Mouse (Mus musculus) T-helper 1 cell (primary cell): ENCODE measurements at regions not wholly inside any gene's neighbourhood (a gene's known extent, or its start where the extent isn't known, plus 50 kb on each side); places are given as distances from the start of the nearest gene placed in this dataset.

ENCODE experiments used
- in situ Hi-C: fragments of 300-600 bp; cut with MboI, MseI; formaldehyde crosslinking; loops from one replicate; pipeline ENCODE4 v1.15.1; 2025; ENCODE audit warnings: high pct_unique_total_duplicates

DNA sequence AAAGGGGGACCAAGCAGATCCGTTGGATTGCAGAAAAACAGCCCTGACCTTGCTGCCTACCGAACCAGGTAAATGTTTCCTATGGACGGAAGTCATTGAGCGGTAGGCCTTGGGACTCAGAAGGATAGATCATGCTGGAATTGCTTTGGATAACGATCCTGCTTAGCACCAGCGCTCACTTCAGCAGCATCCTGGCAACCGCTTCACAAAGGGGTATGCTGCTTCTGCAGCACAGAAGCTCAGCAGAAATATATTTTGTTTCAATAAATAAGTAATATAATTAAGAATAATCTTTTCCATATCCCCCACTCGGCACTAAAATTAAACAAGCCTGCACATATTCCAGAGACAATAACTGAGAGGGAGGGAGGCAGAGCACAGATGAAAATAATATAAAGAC, 296.0 kb downstream of the Meis1 start:
- in situ Hi-C loops, result no loop called here

DNA sequence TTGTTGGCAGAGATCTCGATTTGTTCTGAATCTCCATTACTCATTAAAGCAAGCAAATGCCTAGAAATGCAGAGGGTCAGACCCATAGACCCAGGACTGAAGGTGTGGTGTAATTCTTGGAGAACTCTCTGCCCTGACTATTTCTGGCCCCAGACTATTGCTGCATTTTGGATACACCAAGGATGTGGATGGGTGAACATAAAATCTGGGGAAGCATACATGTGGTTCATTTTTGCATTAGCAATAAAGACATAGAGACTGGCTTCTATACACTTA, 303.0 kb downstream of the Meis1 start:
- in situ Hi-C loops, result no loop called here

DNA sequence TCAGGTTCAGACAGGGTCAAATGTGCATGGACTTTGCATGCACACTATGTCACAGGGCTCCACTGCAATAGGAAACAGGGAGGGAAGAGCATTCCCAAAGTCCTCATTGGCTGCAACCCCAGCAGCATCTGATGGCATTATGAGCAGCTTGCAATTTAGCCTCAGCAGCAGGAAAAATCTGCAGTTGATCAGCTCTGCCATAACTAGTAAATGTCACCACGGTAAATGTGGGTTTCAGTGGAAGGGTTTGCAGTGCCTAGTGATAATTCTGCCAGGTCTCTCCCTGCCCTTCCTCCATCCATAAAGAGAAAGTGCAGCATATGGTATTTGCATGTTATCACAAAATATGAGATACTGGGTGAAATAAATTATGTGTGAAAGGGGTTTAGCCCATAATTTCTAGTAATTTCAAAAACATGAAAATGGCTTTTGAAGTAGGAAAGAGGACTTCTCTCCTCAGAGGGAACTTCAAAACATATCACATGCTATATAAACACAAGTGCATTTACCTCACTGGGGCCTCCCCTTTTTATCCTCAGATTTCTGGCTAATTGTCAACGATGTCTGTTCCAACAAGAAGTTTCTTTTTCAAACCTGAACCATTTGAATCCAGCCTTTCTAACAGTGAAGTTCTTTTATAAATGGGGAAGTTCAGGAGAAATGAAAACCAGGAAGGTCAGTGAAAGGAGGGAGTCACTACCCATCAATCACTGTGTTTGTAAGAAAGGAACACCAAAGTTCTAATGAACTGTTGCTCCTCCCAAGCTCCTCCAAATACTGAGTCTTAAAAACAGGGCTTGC, 303.5 kb downstream of the Meis1 start:
- in situ Hi-C loops, result no loop called here

DNA sequence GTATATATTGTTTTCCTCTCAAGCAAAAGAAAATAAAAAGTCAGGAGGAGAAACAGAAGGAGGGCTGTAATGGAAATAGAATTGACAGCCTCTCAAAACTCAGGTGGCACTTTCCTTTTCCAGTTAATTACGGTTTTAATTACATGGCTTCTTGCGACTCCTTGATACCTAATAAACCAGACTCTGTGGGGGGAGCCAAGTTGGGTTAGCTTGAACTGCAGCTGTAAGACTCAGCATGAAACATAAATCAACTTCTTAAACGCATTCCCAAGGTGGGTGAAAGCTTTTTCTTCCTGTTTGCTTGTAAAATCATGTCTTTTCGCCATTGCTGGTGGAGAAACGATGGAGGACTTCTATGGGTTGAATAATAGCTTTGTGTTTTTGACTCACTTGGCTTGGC, 304.4 kb downstream of the Meis1 start:
- in situ Hi-C loops, result no loop called here

DNA sequence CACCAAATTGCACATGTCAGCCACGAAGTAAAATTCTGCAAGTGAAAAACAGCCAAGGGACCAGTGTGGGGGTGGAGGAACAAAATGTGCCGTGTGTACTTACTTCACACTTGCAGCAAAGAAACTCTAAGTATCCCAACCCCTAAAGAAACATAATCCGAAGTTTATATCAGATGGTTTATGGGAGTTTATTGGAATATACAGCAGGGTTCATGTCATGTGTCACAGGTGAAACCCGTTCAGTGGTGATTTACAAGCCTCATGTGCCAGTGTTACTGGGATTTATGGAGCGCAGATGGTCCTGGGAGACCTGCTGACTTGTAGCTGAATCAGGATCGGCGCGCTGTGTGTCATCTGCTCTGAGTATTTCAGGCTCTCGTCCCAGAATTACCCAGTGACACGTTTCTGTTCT, 306.1 kb downstream of the Meis1 start:
- in situ Hi-C loops, result no loop called here

DNA sequence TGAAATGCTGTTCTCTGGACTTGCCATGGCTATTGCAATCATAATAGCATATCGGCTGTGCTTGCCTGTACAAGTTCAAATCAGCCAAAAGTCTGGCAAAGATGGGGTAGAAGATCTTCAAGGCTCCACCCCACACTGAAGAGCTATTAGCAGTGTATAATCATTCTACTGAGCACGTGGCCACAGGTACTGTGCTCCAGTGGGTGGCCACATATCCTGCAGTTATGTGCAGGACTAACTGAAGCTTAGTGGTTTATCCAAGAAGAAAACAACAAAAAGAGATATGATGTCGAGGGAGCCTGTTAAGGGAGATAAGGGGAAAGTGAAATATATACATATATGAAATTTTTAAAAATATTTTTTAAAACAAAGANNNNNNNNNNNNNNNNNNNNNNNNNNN, 309.2 kb downstream of the Meis1 start:
- in situ Hi-C loops, result no loop called here

DNA sequence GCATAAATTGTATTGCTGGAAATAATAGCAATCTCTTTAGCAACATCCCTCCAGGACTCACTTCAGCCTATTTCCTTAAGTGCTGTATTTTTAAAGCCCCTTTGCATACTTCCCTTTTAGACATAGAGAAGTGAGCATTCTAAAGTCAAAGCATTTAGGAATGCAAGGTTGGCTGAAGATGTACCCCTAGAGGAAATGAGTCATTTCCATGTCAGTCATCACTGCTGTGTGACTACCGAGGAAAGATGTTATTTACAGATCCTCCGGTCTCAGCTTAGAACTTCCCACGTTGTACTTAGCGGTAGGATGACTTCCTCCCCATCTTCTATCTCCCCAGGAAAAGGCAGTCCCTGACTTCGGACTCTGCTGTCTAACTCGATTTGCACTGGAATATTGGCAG, 337.2 kb downstream of the Meis1 start:
- in situ Hi-C loops, result no loop called here

DNA sequence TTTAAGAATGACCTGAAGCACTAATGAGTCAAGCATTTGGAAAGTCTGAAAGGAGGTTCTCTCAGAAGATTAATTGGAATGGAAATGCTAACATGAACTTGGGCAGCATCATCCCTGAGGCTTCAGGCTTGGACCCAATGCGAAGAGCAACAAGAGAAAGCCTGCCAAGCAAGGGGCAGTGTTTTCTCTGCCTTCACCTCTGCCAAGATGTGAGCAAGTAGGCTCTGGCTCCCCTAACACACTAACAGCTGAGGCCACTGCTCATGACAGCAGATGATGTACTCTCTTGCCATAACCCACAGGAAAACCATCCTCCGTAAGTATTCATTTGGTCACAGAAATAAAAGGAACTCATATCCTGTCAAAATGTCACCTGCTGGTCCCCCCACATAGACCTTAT, 341.9 kb downstream of the Meis1 start:
- in situ Hi-C loops, result no loop called here

DNA sequence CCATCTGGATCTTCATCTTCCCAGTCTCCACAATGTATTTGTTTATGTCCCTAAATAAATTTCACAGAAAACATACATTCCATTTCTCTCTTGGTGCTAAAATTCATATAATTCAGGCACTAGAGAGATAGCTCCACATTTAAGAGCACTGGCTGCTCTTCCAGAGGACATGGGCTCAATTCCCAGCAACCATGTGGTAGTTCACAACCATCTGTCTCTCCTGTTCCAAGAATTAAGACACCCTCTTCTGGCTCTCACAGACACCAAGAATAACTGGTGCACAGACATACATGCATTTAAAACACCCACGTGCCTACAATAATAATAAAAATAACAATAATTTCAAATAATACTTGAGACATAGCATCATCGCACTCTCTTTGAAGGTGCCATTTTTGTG, 347.8 kb downstream of the Meis1 start:
- in situ Hi-C loops, result no loop called here

DNA sequence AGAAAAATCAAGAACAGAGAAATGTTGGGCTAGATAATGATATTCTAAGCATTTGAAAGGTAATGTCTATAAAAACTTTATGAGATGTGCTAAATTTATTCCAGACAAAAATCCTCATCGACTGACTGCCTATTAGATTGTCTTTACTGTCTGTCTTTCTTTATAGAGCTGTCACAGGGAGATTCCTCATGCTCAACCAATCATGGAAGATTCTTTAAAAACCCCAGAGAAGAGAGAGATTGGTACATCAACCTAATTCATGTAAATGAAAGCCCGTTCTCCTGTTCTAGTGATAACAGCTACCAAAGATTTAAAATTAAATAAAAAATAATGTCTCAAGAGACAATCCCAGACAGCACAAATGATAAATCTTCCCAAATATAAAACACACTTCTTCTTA, 349.5 kb downstream of the Meis1 start:
- in situ Hi-C loops, result loop anchor here (10.0 kb wide), 1 partner anchor 1245 kb away; no protein-coding TSS in a partner anchor

DNA sequence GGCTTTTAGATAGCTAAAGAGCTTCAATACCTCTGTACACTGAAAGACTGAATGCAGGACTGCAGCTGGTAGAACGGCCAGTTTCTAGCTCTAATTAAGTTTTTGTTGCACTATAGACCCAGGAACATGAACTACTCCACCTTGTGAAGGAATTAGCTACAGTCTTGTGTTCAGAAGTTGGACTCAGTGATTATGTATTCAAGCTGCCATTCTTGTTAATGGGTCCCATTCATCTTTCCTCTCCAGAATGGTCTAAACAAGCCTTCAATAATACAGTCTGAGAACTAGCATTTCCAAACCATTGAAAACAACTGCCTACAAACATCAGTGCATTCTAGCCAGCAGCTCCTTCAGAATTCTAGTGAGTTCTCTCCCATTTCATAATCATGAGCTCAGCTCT, 362.4 kb downstream of the Meis1 start:
- in situ Hi-C loops, result no loop called here

DNA sequence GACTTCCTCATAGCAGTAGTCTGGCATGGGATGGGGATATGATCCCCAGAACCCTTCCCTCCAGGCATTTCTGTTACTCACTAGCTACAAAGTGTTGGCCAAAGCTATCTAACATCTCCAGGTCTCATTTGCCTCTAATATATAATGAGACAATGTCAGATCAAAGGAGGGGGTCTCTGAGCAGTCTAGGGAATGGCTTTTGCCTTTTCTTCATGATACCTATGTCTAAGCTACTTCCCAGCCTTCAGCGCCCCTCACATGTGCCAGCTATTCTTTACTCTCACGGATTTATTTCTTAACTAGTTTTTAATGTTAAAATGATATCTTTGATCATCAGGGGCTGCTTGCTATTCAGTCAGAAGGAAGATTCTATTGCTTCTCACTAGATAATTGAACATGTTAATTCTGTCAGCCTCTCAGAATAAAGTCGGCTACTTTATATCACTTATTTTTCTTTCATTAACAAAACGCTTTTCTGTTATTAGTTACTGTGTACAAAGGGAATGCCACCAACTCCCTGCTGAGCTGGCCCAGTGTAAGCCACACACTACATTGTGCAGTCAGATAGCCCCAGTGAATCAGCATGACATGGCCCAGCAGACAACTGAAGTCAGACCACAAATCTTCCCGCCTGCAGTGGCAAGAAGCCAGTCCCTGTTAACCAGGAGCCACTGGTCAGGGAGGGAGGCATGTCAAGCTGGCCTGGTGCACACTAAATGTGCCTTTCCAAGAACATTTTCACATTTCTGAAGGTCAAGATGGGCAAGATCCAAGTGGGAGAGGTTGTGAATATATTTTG, 386.6 kb downstream of the Meis1 start:
- in situ Hi-C loops, result no loop called here

DNA sequence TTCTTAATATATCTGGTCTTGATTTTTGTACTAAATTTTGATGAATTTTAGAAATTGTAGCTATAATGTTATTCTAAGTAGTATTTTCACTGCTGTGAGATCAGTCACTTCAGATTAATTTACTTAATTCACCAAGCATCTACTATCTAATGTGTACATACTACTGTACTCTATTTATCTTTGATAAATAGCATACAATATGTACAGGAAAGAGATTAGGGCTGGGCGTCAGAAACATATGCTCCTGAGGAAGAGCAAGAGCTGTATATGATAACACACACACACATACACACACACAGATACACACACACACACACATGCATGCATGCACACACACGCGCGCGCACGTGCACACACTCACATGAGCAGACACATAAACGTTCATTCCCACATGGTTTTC, 387.2 kb downstream of the Meis1 start:
- in situ Hi-C loops, result no loop called here

DNA sequence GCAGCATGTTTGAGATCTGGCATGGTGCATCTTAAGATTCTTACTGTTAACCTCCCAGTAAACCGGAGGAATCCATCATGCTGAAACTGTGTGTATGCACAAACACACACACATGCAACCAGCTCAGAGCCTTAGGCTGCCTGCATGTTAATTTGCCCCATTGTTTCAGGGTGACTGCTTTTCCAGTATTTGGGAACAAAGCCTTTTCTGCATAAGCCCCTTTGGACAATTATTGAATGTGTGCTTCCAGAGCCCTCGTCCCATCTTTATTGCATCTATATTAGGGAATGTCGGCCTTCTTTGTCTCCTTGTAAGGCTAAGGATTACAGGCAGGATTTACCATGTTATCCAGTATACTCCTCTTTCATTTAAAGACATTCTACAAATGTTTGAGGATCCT, 397.0 kb downstream of the Meis1 start:
- in situ Hi-C loops, result no loop called here

DNA sequence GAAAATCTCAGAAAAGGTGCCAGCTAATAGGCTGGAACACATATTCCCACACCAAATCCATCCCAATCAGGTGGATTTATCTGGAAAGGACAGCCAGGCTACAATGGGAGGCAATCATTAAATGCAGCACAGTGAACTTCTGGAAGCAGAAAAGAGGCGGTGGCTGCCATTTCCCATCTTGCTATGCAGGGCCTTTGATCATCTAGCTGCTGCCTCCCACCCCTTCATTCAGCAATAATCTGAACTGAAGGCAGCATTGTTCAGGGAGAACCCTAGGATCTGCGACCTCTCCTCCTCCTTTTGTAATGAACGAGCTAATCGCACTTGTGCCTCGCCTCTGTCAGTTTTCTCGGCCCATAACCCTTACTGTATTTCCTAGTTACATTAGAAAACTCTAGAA, 413.9 kb downstream of the Meis1 start:
- in situ Hi-C loops, result no loop called here

DNA sequence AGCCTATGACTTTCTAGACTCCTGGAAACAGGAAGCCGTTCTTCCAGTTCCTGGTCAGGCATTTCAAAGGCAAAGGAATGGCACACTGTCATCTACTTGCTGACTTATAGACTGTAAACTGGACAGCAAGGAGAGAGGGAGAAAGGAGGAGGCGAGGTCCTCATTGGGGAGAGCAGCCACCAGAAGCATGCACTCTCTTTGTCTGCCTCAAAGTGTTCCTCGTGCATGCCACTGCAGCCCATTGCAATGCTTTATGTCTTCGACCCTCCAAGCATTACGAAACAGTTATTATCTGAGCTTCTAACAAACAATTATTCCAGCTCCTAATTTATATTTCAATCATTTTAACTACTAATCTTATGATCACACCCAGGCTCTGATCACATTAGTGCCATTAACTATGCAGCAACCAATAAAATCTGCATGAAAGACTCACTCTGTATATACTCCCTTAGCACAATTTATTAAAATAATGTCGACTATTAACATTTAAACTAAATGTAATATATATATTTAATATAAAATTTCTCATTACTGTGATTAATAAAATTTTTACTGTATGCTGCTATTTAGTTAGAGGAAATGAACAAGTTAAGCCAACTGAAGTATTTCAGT, 417.1 kb downstream of the Meis1 start:
- in situ Hi-C loops, result no loop called here

DNA sequence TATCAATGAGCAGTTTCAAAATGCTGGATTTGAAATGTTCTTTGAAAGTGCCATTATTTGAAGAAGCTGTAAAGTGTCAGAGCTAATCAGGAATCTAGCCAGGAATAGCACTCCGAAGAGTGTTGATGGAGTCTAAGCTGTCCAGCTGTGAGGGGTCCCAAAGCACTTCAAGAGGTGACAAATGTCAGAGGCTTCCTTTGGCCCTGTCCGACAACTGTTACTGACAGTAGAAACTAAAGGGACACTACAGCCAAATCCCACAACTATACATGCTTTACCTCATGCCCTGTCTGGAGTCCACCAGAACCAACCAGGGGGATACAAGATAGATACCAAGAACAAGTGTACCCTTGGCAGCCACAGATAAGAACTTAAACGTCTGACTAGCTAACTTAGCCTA, 420.4 kb downstream of the Meis1 start:
- in situ Hi-C loops, result no loop called here

DNA sequence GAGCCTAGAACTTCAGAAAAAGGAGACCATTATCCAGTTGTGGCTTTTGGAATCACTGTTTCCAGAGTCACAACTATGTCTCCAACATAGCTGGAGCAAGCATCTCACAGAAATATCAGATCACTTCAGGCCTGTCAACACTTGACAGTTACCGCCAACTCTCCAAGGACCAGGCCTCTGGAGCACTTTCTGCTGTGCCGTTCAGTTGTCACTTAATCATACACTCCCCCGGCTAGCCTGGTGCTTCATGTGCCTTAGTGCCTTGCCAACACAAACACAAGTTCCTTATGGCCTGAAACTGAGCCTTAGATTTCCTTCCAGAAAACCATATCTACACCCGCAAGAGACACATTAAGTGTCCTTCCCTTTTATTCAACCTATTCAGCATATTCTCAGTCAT, 421.8 kb downstream of the Meis1 start:
- in situ Hi-C loops, result no loop called here

DNA sequence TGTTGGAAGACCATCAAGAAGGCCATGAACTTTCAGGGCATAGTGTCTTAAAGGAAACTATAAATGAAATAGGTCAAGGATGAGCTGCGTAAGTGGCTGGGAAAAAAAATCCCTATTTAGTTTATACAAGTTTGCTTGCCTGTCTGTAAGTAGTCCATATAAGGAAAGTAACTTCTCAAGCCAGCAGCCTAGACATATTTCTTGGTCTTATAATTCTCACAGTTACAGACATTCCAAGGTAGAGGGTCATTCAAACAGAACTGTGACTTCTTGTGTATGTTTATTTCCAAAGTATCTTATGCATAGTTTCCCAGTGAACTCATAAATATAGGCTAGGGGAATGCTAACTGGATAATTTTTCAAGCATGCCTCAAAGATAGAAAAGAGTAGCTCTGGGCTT, 428.3 kb downstream of the Meis1 start:
- in situ Hi-C loops, result no loop called here

DNA sequence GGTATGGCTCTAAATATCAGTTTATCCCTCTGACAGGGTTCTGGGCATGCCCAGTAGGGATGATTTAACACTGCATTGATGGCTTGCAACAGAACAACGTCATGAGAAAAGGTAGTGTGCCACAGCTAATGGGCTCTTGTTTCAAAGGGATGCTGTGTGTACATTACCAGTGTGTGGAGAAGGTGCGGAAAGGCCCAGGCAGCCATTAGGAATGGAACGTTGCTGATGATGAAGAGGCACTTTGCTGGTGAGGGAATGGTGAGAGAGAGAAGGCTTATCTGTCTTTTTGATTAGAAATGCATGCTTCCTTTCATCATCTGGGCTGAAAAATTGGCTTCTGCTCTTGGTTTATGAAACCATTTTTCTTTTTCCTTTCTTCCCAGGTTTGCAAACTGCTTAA, 432.3 kb downstream of the Meis1 start:
- in situ Hi-C loops, result no loop called here

DNA sequence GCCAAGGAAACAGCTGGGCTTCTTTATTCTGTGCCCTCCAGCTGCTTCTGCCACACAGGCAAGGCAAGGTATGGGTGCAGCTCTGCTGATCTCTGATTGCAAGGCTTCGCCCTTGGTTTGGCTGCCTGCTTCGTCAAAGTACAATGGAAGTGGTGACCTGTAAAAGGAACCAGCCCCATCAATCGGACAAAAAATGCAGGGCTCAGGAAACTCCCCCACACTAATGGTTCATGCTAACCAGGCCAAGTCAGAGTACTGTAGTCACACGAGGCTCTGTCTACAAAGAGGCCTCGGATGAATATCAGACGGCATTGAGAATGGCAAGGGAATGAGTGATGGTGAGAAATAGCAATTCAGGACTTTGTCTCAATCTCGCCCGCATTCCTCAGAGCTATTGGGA, 433.8 kb downstream of the Meis1 start:
- in situ Hi-C loops, result no loop called here

DNA sequence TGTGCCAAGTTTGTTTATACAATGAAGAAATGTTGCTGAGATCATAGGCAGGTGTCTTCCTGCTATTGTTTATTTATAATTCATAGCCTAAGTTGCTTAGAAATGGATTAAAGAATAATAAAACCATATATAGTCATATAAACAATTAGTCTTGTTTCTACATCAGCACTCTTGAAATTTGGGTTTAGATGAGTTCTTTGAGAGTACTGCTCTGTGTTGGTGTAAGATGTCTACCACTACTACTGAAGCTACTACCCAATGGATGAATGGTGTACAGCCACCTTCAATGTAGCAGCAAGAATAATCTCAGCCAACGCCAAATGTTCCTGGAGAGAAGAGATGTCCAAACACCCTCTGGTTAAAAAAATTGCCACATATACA, 436.0 kb downstream of the Meis1 start:
- in situ Hi-C loops, result no loop called here
